Mouse (Mus musculus): ENCODE results near the gene Cacna1f.

The Cacna1f gene

GRCm38 (mm10) chrX:7606783-7607182 lies at the start of gene Cacna1f:
Cacna1f (plus strand) TSS chrX:7607083.
- no peak for DNase-seq (ENCODE audit: low spot score in 2 of 2)

GRCm38 (mm10) chrX:7563076-7563475 lies 43.8 kb upstream of the Cacna1f start:
- DNase-seq (ENCODE audit: low spot score in 2 of 2) = no peak

- no peak for DNase-seq (ENCODE audit: low spot score in 2 of 2)
Measured at GRCm38 (mm10) chrX:7566352-7566751, 40.5 kb upstream of the Cacna1f start.

- no peak for DNase-seq (ENCODE audit: low spot score in 2 of 2)
Measured at GRCm38 (mm10) chrX:7567491-7567890, 39.4 kb upstream of the Cacna1f start.

- DNase-seq (ENCODE audit: low spot score in 2 of 2) = no peak
Measured at GRCm38 (mm10) chrX:7570481-7571175, 36.3 kb upstream of the Cacna1f start.

- DNase-seq (ENCODE audit: low spot score in 2 of 2) = no peak
Measured at GRCm38 (mm10) chrX:7571565-7572136, 35.2 kb upstream of the Cacna1f start.

- no peak for DNase-seq (ENCODE audit: low spot score in 2 of 2)
Measured at GRCm38 (mm10) chrX:7572466-7572865, 34.4 kb upstream of the Cacna1f start.

GRCm38 (mm10) chrX:7573176-7574086 lies 33.5 kb upstream of the Cacna1f start, which contains the start of gene Foxp3:
Foxp3 (plus strand) TSS chrX:7573644.
- peak in 1 of 2 experiments; percentile 40 for DNase-seq (ENCODE audit: low spot score in 2 of 2)

GRCm38 (mm10) chrX:7574087-7574884 lies 32.6 kb upstream of the Cacna1f start, which contains the start of gene Ppp1r3f:
Ppp1r3f (minus strand) TSS chrX:7574283.
- peak; percentile 94 to 96 for DNase-seq (ENCODE audit: low spot score in 2 of 2)

GRCm38 (mm10) chrX:7574885-7575231 lies 32.0 kb upstream of the Cacna1f start:
- DNase-seq (ENCODE audit: low spot score in 2 of 2) = no peak

GRCm38 (mm10) chrX:7581151-7581550 lies 25.7 kb upstream of the Cacna1f start:
- no peak for DNase-seq (ENCODE audit: low spot score in 2 of 2)

- DNase-seq (ENCODE audit: low spot score in 2 of 2) = no peak
Measured at GRCm38 (mm10) chrX:7583881-7584280, 23.0 kb upstream of the Cacna1f start.

- DNase-seq (ENCODE audit: low spot score in 2 of 2) = no peak
Measured at GRCm38 (mm10) chrX:7586356-7586755, 20.5 kb upstream of the Cacna1f start.

- DNase-seq (ENCODE audit: low spot score in 2 of 2) = no peak
Measured at GRCm38 (mm10) chrX:7595371-7595770, 11.5 kb upstream of the Cacna1f start.

GRCm38 (mm10) chrX:7604004-7604403 lies 2.9 kb upstream of the Cacna1f start:
- no peak for DNase-seq (ENCODE audit: low spot score in 2 of 2)

- peak; percentile 77 to 83 for DNase-seq (ENCODE audit: low spot score in 2 of 2)
Measured at GRCm38 (mm10) chrX:7604879-7605574, 1.9 kb upstream of the Cacna1f start, which contains the start of gene Ccdc22. Ccdc22 (minus strand) TSS chrX:7605517.

- DNase-seq (ENCODE audit: low spot score in 2 of 2) = no peak
Measured at GRCm38 (mm10) chrX:7605575-7605941, 1.3 kb upstream of the Cacna1f start.

GRCm38 (mm10) chrX:7610035-7610434 lies 3.2 kb downstream of the Cacna1f start:
- DNase-seq (ENCODE audit: low spot score in 2 of 2) = no peak

- DNase-seq (ENCODE audit: low spot score in 2 of 2) = no peak
Measured at GRCm38 (mm10) chrX:7610536-7611258, 3.8 kb downstream of the Cacna1f start.

GRCm38 (mm10) chrX:7617889-7618551 lies 11.1 kb downstream of the Cacna1f start:
- DNase-seq (ENCODE audit: low spot score in 2 of 2) = no peak
